Mouse (Mus musculus): ENCODE measurements around the gene Aadat. TPM values are rescaled to one million over a fixed set of nuclear protein-coding genes. Genes with fewer than 3 reads are reported as not detected.
A peak's percentile ranks its signal among the peaks of the same experiment; 100 is the strongest.
"Not testable (repeated sequence)": the region's sequence is repeated elsewhere in the genome, so short reads cannot be mapped to it uniquely, and the experiment has no call there.

The Aadat gene
- 0.86 and 1.2 TPM in 2 replicates for polyA plus RNA-seq (2016; fragmentation: Nextera tagmentation; extraction: Ambion mirVana)

GRCm38 (mm10) chr8:60505653-60506521 lies at the start of gene Aadat:
Aadat (plus strand) TSS chr8:60505932.
- Histone ChIP-seq H3K36me3 (no peaks in the 10 kb centered on the region), H3K9me3 (no peaks in the 10 kb centered on the region), H3K4me1 (replicated peaks) (peaks cover 8% of the 10 kb centered on the region; the same call in 1 of the 2 replicates), H3K27me3 (ENCODE audit: insufficient read depth, poor library complexity, severe bottlenecking) (no peaks in the 10 kb centered on the region), H3K27ac (peak within 1 kb of the TSS; percentile 88), H3K4me3 (peak within 1 kb of the TSS; percentile 59)
- DNase-seq (ENCODE audit: low spot score), result peak; percentile 79
- WGBS, result under 1% methylated on average over 25 of the region's 25 CpGs

- no peaks in the 10 kb centered on the region for H3K27me3 ChIP-seq (ENCODE audit: insufficient read depth, poor library complexity, severe bottlenecking)
- no peaks in the 10 kb centered on the region for H3K9me3 ChIP-seq
- H3K4me3 ChIP-seq, result no peak overlapping the region
- H3K36me3 ChIP-seq, result no peaks in the 10 kb centered on the region
- 40% methylated on average over 15 of the region's 15 CpGs for WGBS
- no peak overlapping the region for H3K27ac ChIP-seq
- peak; percentile 66 for DNase-seq (ENCODE audit: low spot score)
- H3K4me1 ChIP-seq (replicated peaks), result no peaks in the 10 kb centered on the region
Measured at GRCm38 (mm10) chr8:60466686-60467335, 38.9 kb upstream of the Aadat start.

- no peaks in the 10 kb centered on the region for H3K36me3 ChIP-seq
- H3K4me1 ChIP-seq (replicated peaks), result no peaks in the 10 kb centered on the region
- H3K4me3 ChIP-seq, result no peak overlapping the region
- DNase-seq (ENCODE audit: low spot score), result no peak
- 84% methylated on average over 2 of the region's 2 CpGs for whole genome bisulfite sequencing
- H3K9me3 ChIP-seq, result no peaks in the 10 kb centered on the region
- H3K27ac ChIP-seq, result no peak overlapping the region
- no peaks in the 10 kb centered on the region for H3K27me3 ChIP-seq (ENCODE audit: insufficient read depth, poor library complexity, severe bottlenecking)
Measured at GRCm38 (mm10) chr8:60490147-60490546, 15.6 kb upstream of the Aadat start.

GRCm38 (mm10) chr8:60491871-60492270 lies 13.9 kb upstream of the Aadat start:
- WGBS, result 96% methylated on average over 2 of the region's 2 CpGs
- Histone ChIP-seq H3K9me3 (no peaks in the 10 kb centered on the region), H3K4me3 (no peak overlapping the region), H3K4me1 (replicated peaks) (no peaks in the 10 kb centered on the region), H3K27me3 (ENCODE audit: insufficient read depth, poor library complexity, severe bottlenecking) (no peaks in the 10 kb centered on the region), H3K36me3 (no peaks in the 10 kb centered on the region), H3K27ac (no peak overlapping the region)
- no peak for DNase-seq (ENCODE audit: low spot score)

- Histone ChIP-seq H3K27me3 (ENCODE audit: insufficient read depth, poor library complexity, severe bottlenecking) (no peaks in the 10 kb centered on the region), H3K27ac (no peak overlapping the region), H3K4me3 (no peak overlapping the region), H3K4me1 (replicated peaks) (no peaks in the 10 kb centered on the region), H3K36me3 (no peaks in the 10 kb centered on the region), H3K9me3 (no peaks in the 10 kb centered on the region)
- 80% methylated on average over 3 of the region's 3 CpGs for WGBS
- no peak for DNase-seq (ENCODE audit: low spot score)
Measured at GRCm38 (mm10) chr8:60492471-60492870, 13.3 kb upstream of the Aadat start.

- H3K27me3 ChIP-seq (ENCODE audit: insufficient read depth, poor library complexity, severe bottlenecking), result no peaks in the 10 kb centered on the region
- no peaks in the 10 kb centered on the region for H3K4me1 ChIP-seq (replicated peaks)
- WGBS, result 93% methylated on average over 11 of the region's 11 CpGs
- no peak for DNase-seq (ENCODE audit: low spot score)
- H3K27ac ChIP-seq, result no peak overlapping the region
- H3K9me3 ChIP-seq, result no peaks in the 10 kb centered on the region
- no peaks in the 10 kb centered on the region for H3K36me3 ChIP-seq
- no peak overlapping the region for H3K4me3 ChIP-seq
Measured at GRCm38 (mm10) chr8:60494606-60495005, 11.1 kb upstream of the Aadat start.

GRCm38 (mm10) chr8:60495046-60495445 lies 10.7 kb upstream of the Aadat start:
- H3K27ac ChIP-seq; H3K27me3 ChIP-seq (ENCODE audit: insufficient read depth, poor library complexity, severe bottlenecking); H3K9me3 ChIP-seq; H3K4me1 ChIP-seq (replicated peaks); DNase-seq (ENCODE audit: low spot score); H3K36me3 ChIP-seq; H3K4me3 ChIP-seq: not testable (repeated sequence)
- 90% methylated on average over 2 of the region's 2 CpGs for WGBS

- WGBS, result 71% methylated on average over 2 of the region's 2 CpGs
- Histone ChIP-seq H3K4me3 (no peak within 1 kb of the TSS), H3K27ac (no peak within 1 kb of the TSS), H3K9me3 (no peaks in the 10 kb centered on the region), H3K4me1 (replicated peaks) (peaks cover 8% of the 10 kb centered on the region; the same call in 1 of the 2 replicates), H3K27me3 (ENCODE audit: insufficient read depth, poor library complexity, severe bottlenecking) (no peaks in the 10 kb centered on the region), H3K36me3 (no peaks in the 10 kb centered on the region)
- DNase-seq (ENCODE audit: low spot score), result no peak
Measured at GRCm38 (mm10) chr8:60503098-60503497, 2.6 kb upstream of the Aadat start, which contains the start of gene Gm10283. Gm10283 (minus strand) TSS chr8:60503198.

GRCm38 (mm10) chr8:60518286-60518685 lies 12.6 kb downstream of the Aadat start:
- no peaks in the 10 kb centered on the region for H3K4me1 ChIP-seq (replicated peaks)
- no peak overlapping the region for H3K4me3 ChIP-seq
- no peaks in the 10 kb centered on the region for H3K9me3 ChIP-seq
- H3K36me3 ChIP-seq, result no peaks in the 10 kb centered on the region
- no peak for DNase-seq (ENCODE audit: low spot score)
- H3K27ac ChIP-seq, result no peak overlapping the region
- H3K27me3 ChIP-seq (ENCODE audit: insufficient read depth, poor library complexity, severe bottlenecking), result no peaks in the 10 kb centered on the region

GRCm38 (mm10) chr8:60534945-60535344 lies 29.2 kb downstream of the Aadat start:
- no peak overlapping the region for H3K27ac ChIP-seq
- peaks cover 7% of the 10 kb centered on the region; the same call in 1 of the 2 replicates for H3K9me3 ChIP-seq
- WGBS, result 35% methylated on average over 2 of the region's 2 CpGs
- H3K4me3 ChIP-seq, result no peak overlapping the region
- no peak for DNase-seq (ENCODE audit: low spot score)
- no peaks in the 10 kb centered on the region for H3K27me3 ChIP-seq (ENCODE audit: insufficient read depth, poor library complexity, severe bottlenecking)
- H3K36me3 ChIP-seq, result no peaks in the 10 kb centered on the region
- H3K4me1 ChIP-seq (replicated peaks), result peaks cover 5% of the 10 kb centered on the region; the same call in 1 of the 2 replicates

- DNase-seq (ENCODE audit: low spot score), result no peak
- Histone ChIP-seq H3K9me3 (no peaks in the 10 kb centered on the region), H3K36me3 (no peaks in the 10 kb centered on the region), H3K4me1 (replicated peaks) (no peaks in the 10 kb centered on the region), H3K4me3 (no peak overlapping the region), H3K27me3 (ENCODE audit: insufficient read depth, poor library complexity, severe bottlenecking) (no peaks in the 10 kb centered on the region), H3K27ac (no peak overlapping the region)
- 82% methylated on average over 3 of the region's 3 CpGs for WGBS
Measured at GRCm38 (mm10) chr8:60566783-60567182, 61.1 kb downstream of the Aadat start.

- Histone ChIP-seq H3K4me1 (replicated peaks) (no peaks in the 10 kb centered on the region), H3K4me3 (no peak overlapping the region), H3K9me3 (no peaks in the 10 kb centered on the region), H3K27ac (no peak overlapping the region), H3K27me3 (ENCODE audit: insufficient read depth, poor library complexity, severe bottlenecking) (no peaks in the 10 kb centered on the region), H3K36me3 (no peaks in the 10 kb centered on the region)
- 74% methylated on average over 1 of the region's 1 CpGs for WGBS
- DNase-seq (ENCODE audit: low spot score), result no peak
Measured at GRCm38 (mm10) chr8:60577231-60577630, 71.5 kb downstream of the Aadat start.

GRCm38 (mm10) chr8:60583369-60583768 lies 77.6 kb downstream of the Aadat start:
- Histone ChIP-seq H3K27me3 (ENCODE audit: insufficient read depth, poor library complexity, severe bottlenecking) (no peaks in the 10 kb centered on the region), H3K9me3 (no peaks in the 10 kb centered on the region), H3K4me1 (replicated peaks) (no peaks in the 10 kb centered on the region), H3K4me3 (no peak overlapping the region), H3K36me3 (no peaks in the 10 kb centered on the region), H3K27ac (no peak overlapping the region)
- DNase-seq (ENCODE audit: low spot score), result no peak
- WGBS, result 76% methylated on average over 2 of the region's 2 CpGs
